Mouse (Mus musculus) cerebellum, postnatal 14 days (tissue): ENCODE data around the gene Lpp.

ENCODE experiments used
- DNase-seq, 2 experiments: peaks; one replicate each; pipeline ENCODE4 v3.0.0; 2021; ENCODE audit warnings: mixed read lengths in 2 of 2

The Lpp gene

DNA sequence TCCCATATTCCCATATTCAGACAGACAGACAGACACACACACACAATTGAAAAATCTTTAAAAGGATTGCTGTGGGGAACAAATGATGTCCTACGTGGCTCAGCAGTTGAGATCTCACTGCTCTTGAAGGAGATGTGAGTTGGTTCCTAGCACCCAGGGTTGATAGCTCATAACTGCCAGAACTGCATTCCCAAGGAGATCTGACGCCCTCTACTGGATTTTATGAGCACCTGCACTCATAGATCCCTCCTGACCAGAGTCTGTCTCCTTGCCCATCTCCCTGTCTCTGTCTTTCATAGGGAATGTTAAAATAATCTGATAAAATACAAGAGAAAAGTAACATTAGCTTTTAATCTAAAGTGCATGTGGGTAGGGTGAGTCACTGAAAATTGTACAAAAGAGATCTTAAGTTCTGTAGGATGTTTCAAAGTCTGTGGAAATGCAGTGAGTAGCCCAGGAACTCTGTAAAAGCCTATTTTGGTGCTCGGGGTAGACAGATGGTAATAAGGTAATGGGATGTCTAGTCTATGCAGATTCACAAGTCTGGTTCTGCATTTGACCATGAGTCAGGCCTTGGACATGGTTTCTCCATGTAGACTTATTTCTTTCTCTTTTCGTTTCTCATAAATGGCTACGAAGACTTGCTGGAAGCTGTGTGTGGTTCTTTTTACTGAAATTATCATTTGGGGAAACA lies 429.0 kb downstream of the Lpp start:
- no peak for DNase-seq

GRCm38 (mm10) chr16:24822918-24823317 lies 429.6 kb downstream of the Lpp start:
- DNase-seq: no peak

- no peak for DNase-seq
Measured at GRCm38 (mm10) chr16:24826390-24826789, 433.1 kb downstream of the Lpp start.

DNA sequence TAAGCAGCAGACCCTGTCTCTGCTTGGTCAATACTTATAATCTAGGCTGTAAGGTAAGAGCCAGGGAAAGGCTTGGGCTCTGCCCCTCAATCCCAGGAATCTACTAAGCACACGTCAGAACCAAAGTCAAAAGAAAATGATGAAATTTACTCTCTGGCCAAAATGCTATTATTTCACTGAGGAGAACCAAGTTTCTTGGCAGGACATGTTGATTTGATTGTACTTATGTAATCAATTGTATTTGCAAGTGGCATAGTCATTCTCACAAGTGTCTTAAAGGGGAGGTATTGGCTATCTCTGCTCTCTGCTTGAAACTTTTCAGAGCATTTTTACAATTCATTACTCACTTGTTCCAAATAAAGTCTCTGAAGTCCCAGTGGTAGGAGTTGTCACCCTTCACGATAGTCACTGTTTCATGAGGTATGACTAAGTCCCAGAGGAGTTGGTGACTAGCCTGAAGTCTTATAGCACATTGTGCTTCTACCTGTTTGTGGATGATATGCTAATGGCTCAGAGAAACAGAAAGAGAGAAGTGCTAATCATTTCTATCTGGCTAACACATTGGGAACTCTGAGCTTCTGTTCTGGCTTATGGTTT lies 435.0 kb downstream of the Lpp start:
- DNase-seq: no peak

DNA sequence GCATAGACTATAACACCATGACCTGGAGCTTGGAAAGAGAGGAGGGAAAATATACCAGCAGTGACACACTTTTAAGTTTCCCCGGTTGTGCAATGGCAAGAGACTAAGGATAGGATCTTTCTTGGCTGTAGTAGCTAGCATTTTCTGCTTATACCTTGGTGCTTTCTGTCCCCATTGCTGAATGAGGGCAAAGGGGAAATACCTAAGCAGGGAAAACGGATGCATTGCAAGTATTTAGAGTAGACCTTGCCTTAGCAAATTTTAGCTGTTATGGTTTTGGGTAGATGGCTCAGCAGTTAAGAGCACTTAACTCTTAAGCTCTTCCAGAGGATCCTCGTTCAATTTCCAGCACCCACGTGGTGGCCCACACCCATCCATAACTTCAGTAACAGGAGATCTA lies 436.6 kb downstream of the Lpp start:
- DNase-seq: no peak

DNA sequence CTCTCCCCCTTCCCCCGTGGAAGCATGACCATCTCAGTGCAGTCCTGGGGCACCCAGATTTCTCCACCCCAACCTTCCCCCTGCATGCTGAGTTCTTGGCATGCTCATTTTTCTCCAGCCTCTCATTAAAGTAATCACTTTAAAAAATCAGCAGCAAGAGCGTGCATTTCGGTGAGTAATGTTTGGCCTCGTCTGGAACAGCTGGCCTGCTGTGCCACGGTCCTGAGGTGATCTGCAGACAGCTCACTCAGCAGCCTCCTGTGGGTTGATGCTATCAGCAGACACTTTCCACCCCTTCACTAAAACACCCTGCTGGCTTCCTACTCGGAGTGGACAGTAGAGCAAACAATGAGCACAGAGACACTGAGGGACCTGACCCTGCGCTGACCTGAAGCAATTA lies 437.6 kb downstream of the Lpp start:
- DNase-seq: no peak

GRCm38 (mm10) chr16:24833221-24833620 lies 439.9 kb downstream of the Lpp start:
- no peak for DNase-seq

DNA sequence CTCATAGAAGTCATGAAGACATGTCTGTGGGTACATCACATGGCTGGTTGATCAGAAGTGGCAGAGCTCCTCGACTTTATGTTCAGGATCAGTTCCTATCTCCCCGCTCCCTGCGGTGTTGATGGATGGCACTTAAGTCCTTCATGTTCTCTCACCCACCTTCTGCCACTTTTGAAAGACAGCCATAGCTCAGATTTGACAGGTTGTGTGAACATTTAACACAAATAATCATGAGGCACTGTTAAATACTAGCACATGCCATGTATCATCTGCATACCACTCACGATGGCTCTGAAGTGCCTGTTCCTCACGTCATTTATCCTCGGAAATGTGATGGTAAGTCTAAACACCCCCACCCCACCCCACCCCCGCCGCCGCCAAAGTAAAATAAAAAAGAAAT lies 441.2 kb downstream of the Lpp start:
- DNase-seq: no peak

DNA sequence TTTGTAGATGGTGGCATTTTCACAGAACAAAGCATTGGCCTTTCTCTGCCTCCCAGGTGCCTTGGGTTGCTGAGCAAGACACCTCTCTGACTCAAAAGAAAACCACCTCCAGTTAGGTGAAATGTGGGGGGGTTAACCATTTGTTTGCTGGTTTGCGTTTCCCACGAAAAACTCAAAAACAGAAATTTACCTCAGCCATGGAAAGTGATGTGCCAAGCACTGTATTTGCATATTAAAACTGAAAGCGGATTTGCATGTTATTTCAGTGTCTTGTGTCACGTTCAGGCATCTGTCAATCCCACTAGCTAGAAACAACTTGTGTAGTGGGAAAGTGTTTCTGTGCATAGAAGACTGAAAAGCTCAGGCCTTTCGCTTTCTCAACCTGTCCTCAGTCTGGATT lies 443.2 kb downstream of the Lpp start:
- DNase-seq: no peak

DNA sequence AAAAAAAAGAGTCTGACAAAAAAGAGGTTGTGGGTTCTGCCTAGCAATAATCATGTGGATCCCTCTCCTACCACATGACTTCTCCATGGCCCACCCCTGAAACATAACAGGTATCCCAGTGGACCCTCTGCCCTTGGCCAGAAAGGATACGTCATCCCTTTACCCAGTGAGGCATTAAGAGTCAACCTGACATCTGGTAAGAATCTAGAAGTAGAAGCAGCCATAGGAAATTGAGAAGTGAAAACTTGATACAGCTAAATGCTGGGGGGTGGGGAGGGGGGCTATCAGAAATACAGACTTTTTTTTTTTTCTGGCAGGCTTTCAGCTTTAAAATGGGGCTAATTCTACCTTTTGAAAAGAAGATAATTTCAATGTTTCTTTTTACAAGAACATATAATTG lies 445.7 kb downstream of the Lpp start:
- no peak for DNase-seq

DNA sequence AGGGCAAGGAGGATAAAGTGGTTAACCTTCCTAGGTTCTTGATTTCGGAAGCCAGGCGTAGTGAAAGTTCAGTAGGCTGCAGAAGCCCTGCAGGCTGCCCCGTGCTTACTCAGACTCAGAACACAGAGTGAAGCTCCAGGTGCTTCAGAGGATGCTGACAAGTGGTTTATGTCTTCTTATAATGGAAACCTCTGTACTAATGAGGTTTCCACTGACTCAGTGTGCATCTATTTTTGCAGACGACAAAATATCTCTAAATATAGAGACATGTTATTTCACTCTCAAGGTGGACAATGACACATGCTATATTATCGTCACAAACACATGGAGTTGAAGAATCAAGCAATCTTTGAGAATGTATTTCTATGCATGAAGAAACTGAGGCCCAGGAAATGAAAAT lies 446.8 kb downstream of the Lpp start:
- no peak for DNase-seq

- DNase-seq: no peak
Measured at GRCm38 (mm10) chr16:24846141-24846540, 452.8 kb downstream of the Lpp start.

DNA sequence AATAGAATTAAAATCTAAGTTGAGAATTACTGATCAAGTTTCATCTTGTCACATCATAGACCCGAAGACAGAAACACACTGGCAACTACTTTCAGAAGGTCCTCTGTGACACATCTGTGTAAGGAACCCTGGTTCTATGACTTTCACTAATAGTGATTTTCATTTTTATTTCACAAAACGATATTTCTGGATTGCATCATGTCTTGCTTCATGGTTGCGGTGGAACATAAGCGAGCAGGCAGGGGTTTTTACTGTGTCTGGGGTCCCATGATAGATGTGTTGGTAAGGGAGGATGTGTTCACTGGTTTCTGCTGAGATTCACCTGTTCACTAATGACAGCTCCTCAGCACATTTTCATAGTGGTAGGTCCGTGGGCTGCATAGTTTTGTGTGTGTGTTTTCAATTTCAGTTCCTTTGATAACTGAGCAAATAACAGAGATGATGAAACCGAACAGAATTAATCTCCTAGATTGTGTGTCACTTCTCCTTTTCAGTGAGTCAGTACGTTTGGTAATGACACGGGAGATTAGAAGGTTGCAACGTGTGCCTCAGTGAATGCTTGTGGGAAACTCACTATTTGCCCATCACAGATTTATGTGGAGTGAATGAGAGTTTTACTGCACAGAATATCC lies 466.3 kb downstream of the Lpp start:
- DNase-seq: no peak

DNA sequence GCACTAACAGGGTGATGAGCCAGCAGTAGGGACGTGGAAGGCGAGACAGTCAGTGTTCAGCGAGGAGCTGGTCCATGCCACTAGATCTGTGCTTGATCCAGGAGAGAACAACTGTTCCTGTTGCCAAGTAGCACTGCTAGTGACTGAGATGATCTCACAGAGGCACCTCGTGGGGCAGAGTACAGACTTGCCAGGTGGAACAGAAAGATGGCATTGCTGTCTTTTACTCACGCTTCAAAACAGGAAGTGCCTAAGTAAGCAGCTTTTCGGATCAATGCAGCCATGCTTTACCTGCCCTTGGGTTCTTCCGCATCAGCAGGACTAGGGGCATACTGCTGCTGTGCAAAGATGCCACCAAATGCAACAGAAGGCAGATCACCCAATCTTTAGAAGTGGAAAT lies 467.1 kb downstream of the Lpp start:
- peak in 1 of 2 experiments; percentile 15 for DNase-seq

GRCm38 (mm10) chr16:24861374-24861773 lies 468.1 kb downstream of the Lpp start:
- no peak for DNase-seq

DNA sequence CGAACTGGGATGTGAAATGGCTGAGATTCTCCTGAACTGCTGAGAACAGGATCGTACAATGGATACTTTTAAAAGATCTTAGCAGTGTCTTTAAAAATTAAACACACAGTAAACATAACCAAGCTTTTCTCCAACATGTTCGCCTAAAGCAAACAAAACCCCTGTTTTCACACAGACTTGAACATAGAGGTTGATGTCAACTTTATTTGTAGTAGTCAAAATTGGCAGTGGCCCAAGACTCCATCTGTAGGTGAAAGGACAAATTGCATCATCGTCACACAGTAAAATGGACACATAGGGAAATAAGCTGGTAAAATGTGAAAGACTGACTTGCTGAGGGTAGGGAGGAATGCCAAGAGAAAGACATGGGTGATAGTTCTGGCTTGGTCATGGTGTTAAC lies 480.9 kb downstream of the Lpp start:
- peak; percentile 52 to 63 for DNase-seq

- no peak for DNase-seq
Measured at GRCm38 (mm10) chr16:24875661-24876060, 482.4 kb downstream of the Lpp start.

GRCm38 (mm10) chr16:24878977-24879376 lies 485.7 kb downstream of the Lpp start:
- DNase-seq: no peak

DNA sequence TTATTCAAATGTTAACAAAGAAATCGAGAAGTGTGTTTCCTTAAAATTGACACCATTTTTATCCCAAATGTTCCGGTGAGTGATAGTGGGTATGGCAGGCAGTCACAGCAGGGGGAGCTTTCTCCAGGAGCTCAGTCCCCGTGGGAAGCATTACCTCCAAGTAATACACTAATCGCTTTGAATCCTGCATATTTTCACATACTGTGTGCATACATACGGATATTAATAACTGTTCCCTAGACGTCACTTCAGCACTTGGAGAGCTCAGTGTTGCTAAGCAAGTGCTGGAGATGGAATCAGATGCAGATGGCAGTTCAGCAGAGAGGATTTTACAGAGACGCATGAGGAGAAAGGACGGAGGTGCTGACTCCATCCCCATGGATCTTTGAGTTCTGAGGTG lies 487.4 kb downstream of the Lpp start:
- DNase-seq: no peak

DNA sequence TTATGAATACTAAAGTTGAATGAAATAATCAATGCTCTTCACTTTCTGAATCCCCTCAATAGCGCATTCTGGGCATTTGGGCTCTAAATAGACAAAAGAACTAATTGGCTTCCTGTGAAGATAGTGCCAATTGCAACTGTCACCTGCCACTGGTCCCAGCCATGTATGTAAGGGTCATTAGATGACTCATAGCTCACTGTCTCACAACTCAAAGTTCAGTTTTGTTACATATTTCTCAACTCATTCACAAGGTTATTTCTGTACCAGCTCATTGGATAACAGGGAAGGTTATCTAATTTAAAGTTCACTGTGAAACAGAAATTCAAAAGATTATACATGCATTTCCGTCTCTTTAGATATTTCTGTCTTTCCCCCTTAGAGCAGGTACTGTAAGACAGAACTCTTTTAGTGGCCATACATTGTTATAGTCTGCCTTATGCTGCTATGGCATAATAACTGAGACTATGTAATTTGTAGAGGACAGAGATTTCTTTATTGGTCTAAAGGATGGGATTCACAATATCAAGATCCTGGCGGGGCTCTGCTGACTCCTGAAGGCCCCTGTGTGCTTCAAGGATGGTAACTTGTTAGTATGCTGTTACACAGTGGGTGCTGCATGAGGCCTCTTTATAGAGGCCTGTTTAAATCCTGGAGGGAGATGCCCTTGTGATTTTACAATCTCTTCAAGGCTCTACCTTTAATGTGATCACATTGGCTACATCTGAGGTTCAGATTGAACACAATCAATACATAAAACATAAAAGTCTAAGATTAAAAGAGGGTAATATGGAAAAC lies 488.9 kb downstream of the Lpp start:
- DNase-seq: no peak

- no peak for DNase-seq
Measured at GRCm38 (mm10) chr16:24884017-24884416, 490.7 kb downstream of the Lpp start.

GRCm38 (mm10) chr16:24886346-24886745 lies 493.0 kb downstream of the Lpp start:
- DNase-seq: peak; percentile 48 to 51

DNA sequence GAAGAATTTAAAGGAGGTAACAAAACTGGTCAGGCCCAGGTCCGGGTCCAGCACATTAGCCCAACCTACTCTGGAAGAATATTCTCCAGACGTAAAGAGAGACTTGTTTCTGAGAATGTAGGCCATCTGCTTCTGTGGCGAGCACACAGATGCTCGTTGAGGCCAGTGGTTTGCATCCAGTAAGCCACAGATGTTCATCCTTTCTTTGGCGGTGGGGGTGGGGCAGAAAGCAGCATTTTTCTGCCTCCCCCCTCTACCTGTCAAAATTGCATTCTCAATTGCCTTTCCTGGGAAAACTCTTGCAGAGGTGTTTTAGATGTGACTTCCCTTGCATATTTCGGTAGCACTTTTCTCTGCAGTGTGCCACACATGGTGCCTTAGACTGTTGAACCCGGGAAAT lies 493.6 kb downstream of the Lpp start:
- DNase-seq: no peak

GRCm38 (mm10) chr16:24891453-24891852 lies 498.1 kb downstream of the Lpp start:
- no peak for DNase-seq
